Mouse (Mus musculus): ENCODE results near the gene Olfr803.

Olfr803 gene

DNA sequence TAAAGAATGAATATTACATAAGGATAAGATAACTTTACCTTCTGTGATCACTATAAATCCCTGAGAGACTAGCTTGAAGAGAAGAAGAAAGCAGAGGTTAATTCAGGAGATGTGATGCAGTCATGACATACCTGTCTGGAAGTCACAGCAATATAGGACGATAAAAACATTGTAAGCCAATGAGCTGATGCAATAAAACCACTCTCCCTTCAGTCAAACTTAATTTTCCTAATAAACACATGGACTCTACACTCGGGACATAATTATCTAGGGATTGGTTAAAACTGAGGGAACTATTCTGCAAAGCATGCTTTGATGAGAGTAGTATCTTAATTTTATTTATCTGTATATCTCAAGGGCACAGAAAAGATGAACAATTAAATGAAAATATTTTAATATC is at the start of gene Olfr803:
Gene Olfr803, minus strand, starts transcription at position 101 of the 400 bp plus-strand sequence.
- DNase-seq (ENCODE audit: extremely low spot score), result no peak

DNA sequence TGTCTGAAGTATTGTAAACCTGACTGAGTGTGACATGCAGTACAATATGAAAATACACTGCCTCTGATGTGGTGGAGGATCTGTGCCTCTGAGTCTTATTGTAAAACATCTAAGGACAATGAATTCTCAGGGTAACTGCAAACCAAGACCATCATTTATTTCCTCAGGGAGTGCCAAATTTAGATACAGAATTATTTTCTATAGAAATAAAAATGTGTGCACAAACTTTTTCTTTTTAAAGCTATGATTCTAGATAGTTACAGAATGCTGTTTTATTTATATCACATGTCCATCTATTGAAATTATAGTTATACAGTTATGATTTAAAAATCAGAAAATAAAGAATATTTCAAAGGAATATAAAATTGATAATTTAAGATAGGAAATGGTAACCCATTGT is 47.7 kb upstream of the Olfr803 start, which contains the start of gene Olfr806:
Gene Olfr806, minus strand, starts transcription at position 101 of the 400 bp plus-strand sequence.
- DNase-seq (ENCODE audit: extremely low spot score), result no peak

DNA sequence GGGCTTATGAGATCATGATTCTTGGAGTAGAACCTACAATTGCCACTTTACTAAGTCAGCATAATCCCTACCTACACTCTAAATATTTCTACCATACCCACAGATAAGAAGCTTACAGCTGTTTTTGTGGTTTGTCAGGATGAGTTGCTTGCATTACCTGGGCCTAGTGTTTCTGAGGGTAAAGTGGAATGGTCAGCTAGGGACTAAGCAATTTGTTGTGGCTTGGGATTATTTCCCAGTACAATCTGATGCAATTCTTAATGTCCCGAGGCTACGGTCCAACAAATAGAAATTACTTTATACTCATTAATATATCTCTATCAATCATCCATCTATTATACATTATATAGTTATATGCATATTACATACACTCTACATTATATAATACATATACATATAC is 35.2 kb upstream of the Olfr803 start, which contains the start of gene Olfr805:
Gene Olfr805, minus strand, starts transcription at position 101 of the 400 bp plus-strand sequence.
- no peak for DNase-seq (ENCODE audit: extremely low spot score)

DNA sequence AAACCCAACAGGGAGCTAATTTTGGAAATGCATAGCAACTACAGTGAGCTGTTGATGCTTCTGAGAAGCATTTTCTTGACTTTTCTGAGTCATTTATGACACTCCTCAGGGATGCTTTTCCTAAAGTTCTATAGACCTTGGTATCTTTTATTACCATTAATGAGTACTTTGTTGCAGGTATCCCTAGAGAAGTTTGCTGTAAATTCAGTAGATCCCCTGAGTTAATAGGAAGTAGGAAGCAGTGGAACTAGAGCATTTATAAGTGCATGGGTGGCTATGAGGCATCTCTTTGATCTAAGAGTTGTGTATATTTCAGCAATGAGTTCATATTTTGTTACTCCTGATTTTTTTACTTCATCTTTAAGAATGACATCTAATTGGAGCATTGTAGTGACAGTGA is 8.8 kb upstream of the Olfr803 start, which contains the start of gene Olfr804:
Gene Olfr804, plus strand, starts transcription at position 301 of the 400 bp plus-strand sequence.
- DNase-seq (ENCODE audit: extremely low spot score), result no peak

DNA sequence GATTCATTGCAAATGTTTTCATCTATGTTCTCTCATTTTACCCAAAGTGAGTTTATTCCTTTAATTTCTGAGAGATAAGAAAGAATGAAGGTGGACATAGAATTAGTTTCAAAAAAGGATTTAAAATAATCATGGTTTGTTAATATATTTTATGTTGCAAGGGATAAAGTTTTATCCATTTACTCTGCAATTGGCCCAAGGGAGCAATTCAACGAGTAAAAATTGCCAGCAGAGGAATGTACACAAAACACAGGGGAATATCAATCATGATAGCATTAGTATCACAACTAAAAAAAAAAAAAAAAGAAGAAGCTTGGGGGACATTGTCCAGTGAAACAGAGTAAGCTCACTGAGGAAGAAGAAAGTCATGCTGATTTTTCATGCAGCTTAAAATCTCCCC is 6.0 kb downstream of the Olfr803 start, which contains the start of gene Olfr802:
Gene Olfr802, minus strand, starts transcription at position 101 of the 400 bp plus-strand sequence.
- no peak for DNase-seq (ENCODE audit: extremely low spot score)

DNA sequence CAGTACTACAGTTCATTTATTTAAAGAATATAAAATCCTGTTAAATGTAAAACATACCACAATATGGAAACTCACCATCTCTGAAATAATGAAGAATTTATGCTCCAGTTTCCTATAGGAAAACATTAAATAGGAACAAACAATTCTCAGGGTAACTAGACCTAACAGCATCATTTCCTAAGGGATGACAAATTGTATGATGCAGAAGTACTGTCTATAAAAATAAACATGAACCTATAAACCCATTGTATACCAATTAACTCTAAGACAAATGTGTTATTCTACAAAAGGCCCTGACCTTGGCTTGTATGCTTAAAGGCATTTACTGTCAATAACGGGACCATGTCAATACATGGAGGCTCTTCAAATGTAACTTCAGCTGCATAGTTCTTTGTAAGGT is 20.3 kb downstream of the Olfr803 start, which contains the start of gene Olfr801:
Gene Olfr801, minus strand, starts transcription at position 101 of the 400 bp plus-strand sequence.
- no peak for DNase-seq (ENCODE audit: extremely low spot score)

DNA sequence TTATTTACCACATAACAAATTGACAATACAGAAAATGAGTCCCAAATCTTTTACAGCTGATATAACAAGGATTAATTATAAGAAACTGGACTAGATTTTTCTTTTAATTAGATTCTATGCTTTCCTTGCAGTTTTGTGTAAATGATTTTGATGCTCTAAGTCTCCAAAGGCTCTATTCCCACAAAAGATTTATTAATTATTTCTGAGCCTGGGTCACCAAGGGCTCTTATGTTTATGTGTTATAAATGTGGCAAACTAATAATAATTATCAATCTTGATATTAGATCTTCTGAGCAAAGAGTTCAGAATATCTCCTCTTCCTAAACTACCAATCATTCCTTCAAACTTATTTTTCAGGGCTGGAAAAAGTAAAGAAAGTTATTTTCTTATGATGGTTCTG is 36.7 kb downstream of the Olfr803 start, which contains the start of gene Olfr800:
Gene Olfr800, plus strand, starts transcription at position 301 of the 400 bp plus-strand sequence.
- no peak for DNase-seq (ENCODE audit: extremely low spot score)

DNA sequence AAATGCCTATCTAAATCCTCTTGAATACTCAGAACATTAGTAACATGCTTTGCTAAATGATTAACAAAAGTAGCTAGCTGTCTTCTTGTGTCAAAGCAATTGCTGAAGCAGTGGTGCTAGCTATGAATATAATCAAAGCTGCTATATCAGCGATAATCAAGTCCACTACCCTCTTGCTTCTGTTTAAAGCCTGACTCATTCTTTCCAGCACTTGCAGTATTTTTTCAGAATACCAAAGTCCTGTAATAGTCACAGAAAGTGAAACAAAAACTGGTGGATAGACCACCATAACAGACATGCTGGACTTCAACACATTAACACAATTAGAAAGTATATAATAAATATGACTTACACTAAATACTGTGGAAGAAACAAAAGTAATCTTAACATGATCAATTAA is 42.3 kb downstream of the Olfr803 start:
- no peak for DNase-seq (ENCODE audit: extremely low spot score)
